Mouse (Mus musculus): ENCODE data around the gene Ptprr. TPM values are rescaled to one million over a fixed set of nuclear protein-coding genes. Genes with fewer than 3 reads are reported as not detected.

Gene Ptprr
- under 1 TPM; 0.68 to 0.71 TPM for total RNA-seq (2021)
- long read RNA-seq, experiment 1, partial matches to known transcripts = 1 of 1 reads
- long read RNA-seq, experiment 1, other reads (novel, unspliced or antisense) = 0 of 1 reads
- long read RNA-seq, experiment 2, partial matches to known transcripts = 2 of 2 reads
- long read RNA-seq, experiment 2, other reads (novel, unspliced or antisense) = 0 of 2 reads

DNA sequence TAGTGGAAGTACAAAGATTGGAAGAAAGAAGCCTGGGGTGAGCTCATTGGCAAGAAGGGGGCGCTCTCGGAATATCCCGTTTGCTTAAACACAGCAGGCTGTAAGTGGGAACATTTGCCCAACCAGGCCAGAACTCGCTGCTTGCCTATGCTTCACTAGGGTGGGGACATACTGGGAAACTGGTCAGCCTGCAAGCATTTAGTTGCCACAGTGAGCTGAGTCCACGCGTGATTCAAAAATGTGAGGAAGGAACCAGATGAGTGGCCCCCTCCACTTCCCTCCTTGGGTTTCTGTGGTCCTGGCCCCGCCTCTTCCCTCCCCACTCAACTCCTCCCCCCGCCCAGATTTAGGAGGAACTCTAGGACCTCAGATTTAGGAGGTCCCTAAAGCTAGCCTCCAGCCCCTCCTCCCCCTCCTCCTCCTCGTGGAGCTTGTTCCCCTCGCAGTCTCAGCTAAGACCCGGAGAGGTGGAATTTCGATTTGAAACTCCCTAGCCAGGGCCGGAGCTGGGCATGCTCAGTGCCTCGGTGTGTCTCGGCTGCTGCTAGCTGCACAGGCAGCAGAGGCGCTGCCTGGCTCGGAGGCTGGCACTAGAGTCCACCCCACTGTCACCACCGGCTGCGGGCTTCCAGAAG lies at the start of gene Ptprr:
TSS of gene Ptprr (plus strand) at position 369 of the 635 bp plus-strand sequence.
- intact Hi-C loops (cut with DNase I; ENCODE audit: low total_unique reads) = no loop called here

DNA sequence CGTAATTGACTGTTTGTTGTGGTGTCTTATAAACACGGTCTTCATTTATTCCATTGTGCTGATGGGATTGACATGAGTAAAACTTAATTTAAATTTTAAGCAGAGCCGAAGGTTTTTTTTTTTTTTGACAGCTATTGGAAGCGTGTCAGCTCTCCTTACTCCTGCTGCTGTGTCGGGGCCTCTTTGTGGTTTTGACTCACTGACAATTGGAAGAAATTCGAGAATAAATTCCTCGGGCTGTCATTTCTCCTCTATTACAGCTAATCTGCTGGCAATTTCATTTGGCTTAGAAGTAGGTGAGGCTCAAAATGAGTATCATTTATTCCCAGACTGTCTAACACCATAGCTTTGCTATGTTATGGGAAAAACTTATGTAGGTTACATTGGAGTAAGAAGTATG lies 41.7 kb upstream of the Ptprr start:
- DNase-seq = no peak
- intact Hi-C loops (cut with DNase I; ENCODE audit: low total_unique reads) = no loop called here

More for the DNA sequence above, at the start of gene Ptprr:
- peak; percentile 24 for DNase-seq

DNA sequence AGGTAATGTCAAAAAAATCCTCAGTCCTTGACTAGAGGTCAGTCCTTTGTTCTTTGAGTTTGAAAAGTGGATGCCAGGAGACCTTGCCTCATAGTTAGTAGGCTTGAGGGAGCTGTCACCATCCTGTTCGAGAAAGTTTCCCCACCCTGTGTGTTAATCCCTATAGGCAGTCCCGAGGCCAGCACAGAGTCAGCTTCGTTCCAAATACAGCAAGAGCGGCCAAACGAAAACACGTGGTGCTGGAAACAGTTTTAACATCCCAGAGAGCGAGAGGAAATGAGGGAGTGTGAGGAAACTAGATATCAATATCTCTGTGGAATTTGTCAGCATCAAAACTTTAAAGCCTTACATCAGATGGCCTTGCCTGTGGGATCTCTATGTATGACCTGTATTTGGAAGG lies 39.0 kb upstream of the Ptprr start:
- DNase-seq = peak; percentile 41
- intact Hi-C loops (cut with DNase I; ENCODE audit: low total_unique reads) = no loop called here

DNA sequence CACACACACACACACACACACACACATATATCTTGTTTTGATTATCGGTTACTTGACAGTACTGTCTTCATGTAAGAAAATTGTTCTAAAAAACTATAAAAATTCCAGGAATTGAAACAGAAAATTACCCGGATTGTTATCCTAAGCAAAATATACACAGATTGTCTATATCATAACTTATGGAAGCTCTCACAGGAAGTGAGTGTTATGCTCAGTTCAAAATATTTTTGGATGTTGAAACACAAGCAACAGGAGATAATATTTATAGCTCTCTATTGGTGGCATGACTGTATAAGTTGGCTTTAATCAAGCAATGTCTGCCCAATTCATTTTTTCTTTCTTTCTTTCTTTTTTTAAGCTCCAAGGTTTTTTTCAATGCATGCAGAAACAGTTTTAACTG lies 38.0 kb upstream of the Ptprr start:
- DNase-seq = no peak
- intact Hi-C loops (cut with DNase I; ENCODE audit: low total_unique reads) = no loop called here

DNA sequence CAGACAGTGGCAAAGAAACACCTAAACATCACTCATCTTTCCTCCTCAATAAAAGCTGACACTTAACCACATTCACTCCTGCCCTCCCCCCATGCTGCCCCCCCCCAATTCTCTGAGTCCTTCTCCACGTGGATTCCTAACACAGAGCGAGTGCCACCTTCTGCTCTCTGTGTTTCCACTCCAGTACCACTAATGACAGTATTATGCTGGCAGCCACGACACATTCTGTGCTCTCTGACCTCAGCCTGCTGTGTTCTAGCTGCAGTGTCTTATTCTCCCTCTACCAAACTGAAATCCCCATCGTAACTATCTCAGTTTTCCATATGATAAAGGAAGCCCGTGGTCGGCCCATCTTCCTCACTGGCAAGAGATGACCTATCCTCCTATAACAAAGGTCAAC lies 33.7 kb upstream of the Ptprr start:
- intact Hi-C loops (cut with DNase I; ENCODE audit: low total_unique reads) = no loop called here
- no peak for DNase-seq

DNA sequence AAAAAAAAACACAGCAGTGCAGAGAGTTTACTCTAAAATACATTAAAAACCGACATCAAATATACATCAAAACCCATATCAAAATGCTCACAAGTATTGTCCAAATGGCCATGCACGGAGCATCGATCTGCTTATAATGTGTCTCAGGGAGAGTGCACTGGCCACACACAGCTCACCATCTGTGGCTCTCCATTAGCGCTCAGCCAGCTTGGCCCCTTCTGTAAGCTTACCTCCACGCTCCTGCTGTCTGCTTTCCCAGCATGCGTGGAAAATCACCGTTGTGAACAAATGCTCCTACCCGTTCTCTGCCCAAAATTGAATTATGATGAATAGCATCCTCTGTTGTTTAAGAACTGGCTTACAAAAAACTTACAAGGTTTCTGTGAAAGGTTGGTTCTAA lies 16.2 kb upstream of the Ptprr start:
- DNase-seq = no peak
- intact Hi-C loops (cut with DNase I; ENCODE audit: low total_unique reads) = no loop called here

DNA sequence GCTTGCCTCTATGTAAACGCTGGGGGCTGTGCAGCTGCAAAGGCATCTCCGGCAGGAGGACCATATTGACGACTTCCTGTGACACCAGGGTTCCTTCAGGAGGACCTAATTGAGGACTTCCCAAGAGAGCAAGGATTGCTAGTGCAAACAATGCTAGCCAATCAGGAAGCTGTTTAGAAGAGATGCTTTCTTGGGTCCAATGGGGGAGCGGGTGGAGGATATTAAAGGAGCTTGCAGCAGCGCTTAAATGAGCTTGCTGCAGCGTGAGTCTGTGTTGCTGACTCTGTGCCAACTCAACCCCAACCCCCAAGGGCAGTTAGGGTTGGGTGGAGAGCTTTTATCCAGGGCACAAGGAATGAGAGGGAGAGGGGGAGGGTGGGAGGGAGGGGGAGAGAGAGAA lies 11.3 kb upstream of the Ptprr start:
- intact Hi-C loops (cut with DNase I; ENCODE audit: low total_unique reads) = no loop called here
- no peak for DNase-seq

DNA sequence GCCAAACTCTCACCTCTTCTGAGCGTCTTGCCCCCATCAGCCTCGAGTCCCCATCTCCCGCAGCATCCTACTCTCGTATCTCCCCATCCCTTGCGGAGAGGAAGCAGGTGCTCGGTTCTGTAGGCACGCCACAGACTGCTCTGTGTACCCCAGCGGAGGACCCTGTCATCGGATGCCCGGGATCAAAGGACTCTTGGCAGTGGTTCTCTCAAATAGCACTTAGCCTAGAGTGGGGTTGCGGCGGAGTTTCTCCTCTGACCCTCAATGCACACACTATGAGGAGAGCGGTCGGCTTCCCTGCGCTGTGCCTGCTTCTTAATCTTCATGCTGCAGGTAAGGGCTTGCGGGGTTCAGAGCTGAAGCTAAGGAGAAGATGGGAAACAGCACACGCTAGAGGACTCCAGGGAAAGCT lies 473 bp downstream of the Ptprr start:
- intact Hi-C loops (cut with DNase I; ENCODE audit: low total_unique reads) = no loop called here
- DNase-seq = no peak

DNA sequence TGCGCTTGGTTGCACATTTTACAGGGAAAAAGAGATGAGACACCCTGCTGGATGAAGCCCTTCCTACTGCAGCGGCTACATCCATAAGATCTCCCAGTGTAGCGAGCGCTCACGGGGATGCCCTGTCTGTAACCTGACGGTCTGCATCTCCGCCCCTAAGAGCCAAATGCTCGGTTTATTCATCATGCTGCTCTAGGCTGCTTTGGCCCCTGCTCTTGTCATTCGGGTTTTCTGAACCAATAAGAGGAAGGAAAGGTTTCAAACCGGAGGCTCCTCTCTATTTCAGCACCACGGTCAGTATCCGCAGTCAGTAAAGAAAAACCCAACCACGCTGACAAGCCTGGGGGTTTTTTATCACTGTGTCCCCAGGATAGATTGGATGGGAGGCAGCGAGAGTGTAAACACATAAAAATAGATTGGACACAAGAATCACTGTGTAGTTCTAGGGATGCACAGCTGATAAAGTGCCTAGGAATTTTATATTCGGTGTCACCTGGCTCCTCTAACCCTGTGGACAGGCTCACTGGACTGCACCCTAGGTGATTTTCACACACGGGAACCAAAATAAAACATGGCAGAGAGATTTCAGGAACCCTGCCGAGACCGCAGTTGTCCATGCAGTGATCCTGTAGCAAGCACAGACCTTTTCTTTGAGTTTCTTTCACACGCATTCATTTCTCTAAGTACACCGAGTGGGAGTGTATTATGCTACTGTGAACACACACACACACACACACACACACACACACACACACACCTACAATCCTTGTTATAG lies 1.3 kb downstream of the Ptprr start:
- intact Hi-C loops (cut with DNase I; ENCODE audit: low total_unique reads) = no loop called here
- DNase-seq = peak; percentile 2

DNA sequence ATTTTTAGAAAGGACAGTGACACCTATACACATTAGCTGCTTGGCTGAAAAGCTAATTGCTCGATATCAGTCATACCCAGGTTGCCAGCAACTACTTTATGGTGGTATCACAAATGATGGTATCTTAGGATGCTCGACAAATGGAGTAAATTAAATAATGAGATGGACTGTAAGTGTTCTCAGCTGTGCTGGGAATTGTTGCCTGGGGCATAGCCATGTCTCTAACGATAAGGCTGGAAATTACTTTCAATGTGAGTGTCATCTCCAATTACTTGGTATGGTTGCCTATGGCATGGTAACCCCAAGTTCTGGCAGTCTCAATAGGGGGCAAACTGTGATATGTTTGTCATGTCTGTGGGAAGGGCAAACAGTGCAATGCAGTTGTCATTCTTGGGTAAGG lies 3.1 kb downstream of the Ptprr start:
- no peak for DNase-seq
- intact Hi-C loops (cut with DNase I; ENCODE audit: low total_unique reads) = no loop called here

DNA sequence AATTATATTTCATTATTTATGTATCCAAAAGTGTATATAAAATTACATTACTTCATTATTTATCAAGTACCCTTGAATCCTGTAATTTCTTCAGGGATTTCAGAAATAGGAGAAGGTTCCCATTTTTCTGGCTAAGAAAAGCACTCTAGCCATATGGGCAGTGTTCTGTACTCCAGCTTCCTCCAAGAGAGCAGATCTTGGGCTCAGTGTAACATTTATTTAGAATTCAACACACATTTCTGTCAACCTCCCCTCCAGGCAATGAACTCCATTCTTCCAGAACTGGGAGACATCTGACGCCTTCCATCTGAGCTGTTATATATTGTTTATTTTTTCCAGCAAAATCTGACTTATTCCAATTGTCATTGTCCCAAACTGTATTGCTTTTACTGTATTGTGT lies 20.1 kb downstream of the Ptprr start:
- intact Hi-C loops (cut with DNase I; ENCODE audit: low total_unique reads) = no loop called here

DNA sequence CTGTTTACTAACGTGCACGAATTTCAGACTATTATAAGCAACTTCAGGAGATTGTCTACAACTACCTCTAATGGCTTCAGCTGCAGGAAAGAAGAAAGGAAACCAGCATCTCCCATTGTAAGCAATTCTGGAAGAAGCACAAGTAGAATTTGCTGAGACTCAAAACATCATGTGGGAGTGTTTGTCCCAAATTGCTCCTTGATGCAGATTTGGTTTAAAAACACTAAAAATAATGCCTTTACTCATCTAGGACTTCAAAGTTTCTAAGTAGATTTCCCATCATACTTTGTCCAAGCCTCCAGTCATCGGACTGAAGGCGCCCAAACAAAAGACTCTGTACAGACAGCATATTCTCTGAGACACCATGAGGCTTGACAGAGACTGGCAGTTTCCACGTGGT lies 57.9 kb downstream of the Ptprr start:
- intact Hi-C loops (cut with DNase I; ENCODE audit: low total_unique reads) = no loop called here

More for the DNA sequence above, 20.1 kb downstream of the Ptprr start:
- DNase-seq = no peak

DNA sequence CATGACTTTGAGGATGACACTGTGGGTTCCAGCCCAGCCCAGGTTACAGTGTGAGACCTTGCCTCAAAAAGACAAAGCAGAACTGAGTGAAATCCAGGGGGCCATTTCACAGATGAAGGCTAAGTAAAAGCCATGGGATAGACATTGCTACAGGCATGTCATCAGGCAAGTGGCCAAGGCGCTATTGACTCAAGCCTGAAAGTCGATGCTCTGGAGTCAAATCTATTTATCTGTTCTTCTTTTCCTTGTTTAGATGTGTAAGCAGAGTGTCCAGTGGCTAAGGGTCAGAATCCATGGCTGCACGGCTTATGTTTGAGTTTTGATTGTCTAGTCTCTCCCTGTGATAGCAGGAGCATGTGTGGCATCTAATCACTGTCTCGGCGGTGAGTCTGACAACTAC lies 60.6 kb downstream of the Ptprr start:
- no peak for DNase-seq
- intact Hi-C loops (cut with DNase I; ENCODE audit: low total_unique reads) = no loop called here

More for the DNA sequence above, 57.9 kb downstream of the Ptprr start:
- DNase-seq = no peak

DNA sequence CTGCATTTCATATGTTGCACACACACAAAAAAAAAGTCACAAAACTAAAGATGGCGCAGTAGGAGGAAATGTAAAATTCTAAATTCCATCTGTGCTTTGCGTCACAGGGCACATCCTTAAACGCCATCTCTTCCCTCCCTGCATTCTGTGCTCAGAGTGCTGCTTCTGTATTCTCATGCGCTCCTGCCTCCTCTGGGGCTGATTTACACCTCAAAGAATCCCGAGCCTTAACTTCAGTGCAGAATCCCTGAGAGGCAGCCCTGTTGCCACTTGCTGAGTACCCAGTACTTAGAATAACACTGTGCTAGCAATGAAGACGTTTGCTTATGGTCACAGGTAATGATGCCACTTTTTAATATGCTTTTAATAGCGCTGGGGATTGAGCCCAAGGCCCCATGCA lies 61.4 kb downstream of the Ptprr start:
- intact Hi-C loops (cut with DNase I; ENCODE audit: low total_unique reads) = no loop called here
- no peak for DNase-seq

DNA sequence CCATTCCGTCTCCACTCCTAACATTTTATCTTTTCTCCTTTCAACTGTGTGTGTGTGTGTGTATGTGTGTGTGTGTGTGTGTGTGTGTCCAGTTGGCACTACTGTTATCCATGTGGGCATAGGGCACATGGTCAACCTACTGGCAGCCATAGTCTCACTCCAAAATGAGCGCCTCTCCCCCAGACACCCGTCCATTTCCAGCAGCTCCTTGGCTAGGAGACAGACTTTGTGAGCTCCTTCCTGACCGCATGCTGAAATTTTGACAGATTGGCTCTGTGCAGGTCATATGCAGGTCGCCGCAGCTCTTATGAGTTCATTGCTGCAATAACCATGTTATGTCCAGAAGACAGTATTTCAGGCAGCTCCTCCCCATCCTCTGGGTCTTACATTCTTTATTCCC lies 62.8 kb downstream of the Ptprr start:
- DNase-seq = no peak
- intact Hi-C loops (cut with DNase I; ENCODE audit: low total_unique reads) = loop anchor here (10.0 kb wide), 1 partner anchor 114 kb away; no protein-coding TSS in a partner anchor

DNA sequence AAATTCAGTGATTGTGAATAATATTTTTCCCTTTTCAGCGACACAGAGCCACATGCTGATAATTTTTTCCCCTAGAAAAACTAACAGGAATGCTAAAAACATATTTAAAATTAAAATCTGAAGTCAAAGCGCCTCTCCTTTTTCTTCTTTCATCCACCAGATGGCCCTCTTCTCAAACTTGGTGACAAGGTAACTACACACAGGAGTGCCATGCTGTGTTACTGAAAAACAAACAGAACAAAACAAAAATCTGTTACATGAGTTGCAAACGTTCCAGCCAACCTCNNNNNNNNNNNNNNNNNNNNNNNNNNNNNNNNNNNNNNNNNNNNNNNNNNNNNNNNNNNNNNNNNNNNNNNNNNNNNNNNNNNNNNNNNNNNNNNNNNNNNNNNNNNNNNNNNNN lies 66.0 kb downstream of the Ptprr start:
- DNase-seq = no peak
- intact Hi-C loops (cut with DNase I; ENCODE audit: low total_unique reads) = loop anchor here (10.0 kb wide), 1 partner anchor 111 kb away; no protein-coding TSS in a partner anchor

DNA sequence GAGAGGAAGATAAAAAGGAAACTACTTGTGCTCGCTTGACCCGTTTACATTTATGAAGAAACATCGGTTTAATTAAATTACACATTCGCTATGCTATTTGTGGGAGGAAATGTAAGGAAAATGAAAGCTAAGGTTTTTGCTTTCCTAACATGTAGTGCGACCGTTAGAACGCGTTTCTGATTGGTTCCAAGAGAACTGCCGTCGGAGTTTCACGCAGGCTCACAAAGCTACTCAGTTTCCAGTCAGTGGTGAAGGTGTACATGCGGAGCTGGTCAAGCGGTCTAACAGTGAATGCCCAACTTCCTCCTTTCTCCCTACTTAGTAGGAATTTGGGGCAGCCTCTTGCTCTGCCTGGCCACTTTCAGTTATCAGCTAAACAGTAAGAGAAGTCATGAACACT lies 78.5 kb downstream of the Ptprr start:
- no peak for DNase-seq
- intact Hi-C loops (cut with DNase I; ENCODE audit: low total_unique reads) = no loop called here

DNA sequence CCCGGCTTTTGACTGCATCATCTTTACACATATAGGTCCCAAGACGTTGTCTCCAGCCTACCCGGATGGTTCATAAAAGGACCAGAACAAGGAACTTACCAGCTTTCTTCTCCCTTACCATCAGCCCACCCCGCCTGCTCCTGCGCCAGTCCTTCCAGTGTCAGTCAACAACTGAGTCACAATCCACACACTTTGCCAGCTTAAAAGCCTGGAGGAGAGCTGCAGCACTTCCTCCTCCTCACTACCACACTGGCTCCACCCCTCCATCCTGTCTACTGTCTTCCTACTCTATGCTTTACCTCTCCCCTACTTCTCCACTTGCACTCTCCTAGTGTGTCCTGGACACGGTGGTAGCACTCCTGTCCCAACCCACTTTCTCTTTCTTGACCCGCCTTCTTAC lies 80.5 kb downstream of the Ptprr start:
- intact Hi-C loops (cut with DNase I; ENCODE audit: low total_unique reads) = no loop called here
- DNase-seq = no peak

DNA sequence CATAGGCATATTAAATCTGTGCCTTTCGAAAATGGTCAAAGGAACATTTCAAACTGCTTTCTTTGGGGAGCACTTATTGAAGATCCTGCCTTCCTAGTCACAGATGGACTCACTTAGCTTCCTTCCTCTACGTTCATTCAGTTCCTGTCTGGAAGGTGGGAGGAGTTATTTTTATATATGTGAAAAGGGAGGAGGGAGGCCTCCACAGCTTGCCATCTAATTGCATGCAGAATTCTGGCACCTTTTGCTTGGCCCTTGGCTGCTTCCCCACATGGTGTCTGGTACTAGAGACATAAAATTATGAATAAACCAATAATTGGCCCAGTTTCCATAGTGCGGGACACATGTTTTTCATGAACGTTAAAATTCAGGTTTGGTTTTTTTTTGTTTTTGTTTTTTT lies 90.2 kb downstream of the Ptprr start:
- no peak for DNase-seq
- intact Hi-C loops (cut with DNase I; ENCODE audit: low total_unique reads) = no loop called here

DNA sequence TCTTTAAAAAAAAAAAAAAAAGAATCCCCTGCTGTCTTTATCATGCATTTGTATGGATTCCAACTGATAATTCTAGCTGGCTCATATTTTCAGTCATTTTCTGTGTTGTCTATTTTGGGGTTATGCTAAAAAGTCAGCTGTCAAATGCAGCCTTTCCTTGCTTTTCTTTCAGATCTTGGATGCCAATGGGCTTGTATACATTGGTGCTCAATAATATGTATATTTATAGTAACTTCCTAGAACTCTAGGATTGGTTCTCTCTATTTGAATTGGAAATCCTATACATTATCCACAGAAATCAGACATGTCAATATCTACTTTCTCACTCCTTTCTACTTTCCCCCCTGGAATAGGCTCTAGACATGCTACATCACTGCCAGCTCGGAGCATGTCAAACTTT lies 90.7 kb downstream of the Ptprr start:
- DNase-seq = no peak
- intact Hi-C loops (cut with DNase I; ENCODE audit: low total_unique reads) = no loop called here

DNA sequence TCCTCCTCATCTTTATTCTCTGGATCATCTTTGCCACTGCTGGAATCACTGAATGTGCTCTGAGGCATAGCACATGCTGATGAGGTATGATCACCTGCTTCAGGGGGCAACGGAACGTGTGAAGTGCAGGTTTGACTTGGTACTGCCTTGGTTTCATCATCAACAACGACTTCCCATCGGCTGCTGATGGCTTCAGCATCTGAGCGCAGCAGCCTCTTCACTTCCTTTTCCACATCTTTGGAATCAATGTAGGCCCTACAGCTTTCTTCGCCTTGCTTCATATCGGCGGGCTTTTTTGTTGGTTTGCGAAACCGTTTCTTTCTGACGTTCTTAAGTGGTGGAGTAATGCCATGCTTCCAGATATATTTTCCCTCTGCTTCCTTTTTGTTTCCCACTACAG lies 94.9 kb downstream of the Ptprr start:
- intact Hi-C loops (cut with DNase I; ENCODE audit: low total_unique reads) = no loop called here
- no peak for DNase-seq
